Mouse (Mus musculus) frontal cortex, postnatal 14 days (tissue): Measurements from ENCODE around the gene Gm49387.
A peak's percentile ranks its signal among the peaks of the same experiment; 100 is the strongest.

Experiments
- DNase-seq, 2 experiments: peaks; one replicate each; pipeline ENCODE4 v3.0.0; 2022; ENCODE audit warnings: low spot score in 2 of 2

Gm49387 gene

GRCm38 (mm10) chr14:31662555-31663211 lies 22.0 kb upstream of the Gm49387 start:
- peak in 1 of 2 experiments; percentile 34 for DNase-seq

- peak; percentile 78 to 85 for DNase-seq
Measured at GRCm38 (mm10) chr14:31661671-31662554, 21.2 kb upstream of the Gm49387 start.

GRCm38 (mm10) chr14:31660312-31661093 lies 19.8 kb upstream of the Gm49387 start:
- DNase-seq: peak in 1 of 2 experiments; percentile 24

GRCm38 (mm10) chr14:31659501-31660181 lies 19.0 kb upstream of the Gm49387 start:
- DNase-seq: peak in 1 of 2 experiments; percentile 40

- DNase-seq: peak in 1 of 2 experiments; percentile 8
Measured at GRCm38 (mm10) chr14:31658126-31658680, 17.5 kb upstream of the Gm49387 start.

GRCm38 (mm10) chr14:31656857-31657645 lies 16.4 kb upstream of the Gm49387 start:
- peak; percentile 34 to 75 for DNase-seq

GRCm38 (mm10) chr14:31656386-31656785 lies 15.7 kb upstream of the Gm49387 start:
- DNase-seq: peak in 1 of 2 experiments; percentile 1

- DNase-seq: peak in 1 of 2 experiments; percentile 4
Measured at GRCm38 (mm10) chr14:31655406-31655805, 14.7 kb upstream of the Gm49387 start.

- peak in 1 of 2 experiments; percentile 1 for DNase-seq
Measured at GRCm38 (mm10) chr14:31654816-31655215, 14.1 kb upstream of the Gm49387 start.

GRCm38 (mm10) chr14:31653101-31653875 lies 12.6 kb upstream of the Gm49387 start:
- peak in 1 of 2 experiments; percentile 1 for DNase-seq

- no peak for DNase-seq
Measured at GRCm38 (mm10) chr14:31652624-31653023, 11.9 kb upstream of the Gm49387 start.

GRCm38 (mm10) chr14:31652106-31652505 lies 11.4 kb upstream of the Gm49387 start:
- DNase-seq: no peak

GRCm38 (mm10) chr14:31651206-31651605 lies 10.5 kb upstream of the Gm49387 start:
- DNase-seq: no peak

GRCm38 (mm10) chr14:31650347-31650746 lies 9.7 kb upstream of the Gm49387 start:
- DNase-seq: no peak

GRCm38 (mm10) chr14:31647991-31648390 lies 7.3 kb upstream of the Gm49387 start:
- no peak for DNase-seq

GRCm38 (mm10) chr14:31645920-31646319 lies 5.2 kb upstream of the Gm49387 start:
- DNase-seq: no peak

GRCm38 (mm10) chr14:31644931-31645547 lies 4.4 kb upstream of the Gm49387 start:
- no peak for DNase-seq

- DNase-seq: no peak
Measured at GRCm38 (mm10) chr14:31644183-31644830, 3.6 kb upstream of the Gm49387 start.
